Mouse (Mus musculus): ENCODE results near the gene Lpcat3. TPM values are rescaled to one million over a fixed set of nuclear protein-coding genes. Genes with fewer than 3 reads are reported as not detected.
"Not testable (repeated sequence)": the region's sequence is repeated elsewhere in the genome, so short reads cannot be mapped to it uniquely, and the experiment has no call there.

The Lpcat3 gene
- total RNA-seq (2014; rRNA removed; ENCODE audit: low replicate concordance), result 49.3 and 50.5 TPM in 2 replicates
- polyA plus RNA-seq (2015; fragmentation: Nextera tagmentation; extraction: Ambion mirVana), result 61.1 and 62.7 TPM in 2 replicates

DNA sequence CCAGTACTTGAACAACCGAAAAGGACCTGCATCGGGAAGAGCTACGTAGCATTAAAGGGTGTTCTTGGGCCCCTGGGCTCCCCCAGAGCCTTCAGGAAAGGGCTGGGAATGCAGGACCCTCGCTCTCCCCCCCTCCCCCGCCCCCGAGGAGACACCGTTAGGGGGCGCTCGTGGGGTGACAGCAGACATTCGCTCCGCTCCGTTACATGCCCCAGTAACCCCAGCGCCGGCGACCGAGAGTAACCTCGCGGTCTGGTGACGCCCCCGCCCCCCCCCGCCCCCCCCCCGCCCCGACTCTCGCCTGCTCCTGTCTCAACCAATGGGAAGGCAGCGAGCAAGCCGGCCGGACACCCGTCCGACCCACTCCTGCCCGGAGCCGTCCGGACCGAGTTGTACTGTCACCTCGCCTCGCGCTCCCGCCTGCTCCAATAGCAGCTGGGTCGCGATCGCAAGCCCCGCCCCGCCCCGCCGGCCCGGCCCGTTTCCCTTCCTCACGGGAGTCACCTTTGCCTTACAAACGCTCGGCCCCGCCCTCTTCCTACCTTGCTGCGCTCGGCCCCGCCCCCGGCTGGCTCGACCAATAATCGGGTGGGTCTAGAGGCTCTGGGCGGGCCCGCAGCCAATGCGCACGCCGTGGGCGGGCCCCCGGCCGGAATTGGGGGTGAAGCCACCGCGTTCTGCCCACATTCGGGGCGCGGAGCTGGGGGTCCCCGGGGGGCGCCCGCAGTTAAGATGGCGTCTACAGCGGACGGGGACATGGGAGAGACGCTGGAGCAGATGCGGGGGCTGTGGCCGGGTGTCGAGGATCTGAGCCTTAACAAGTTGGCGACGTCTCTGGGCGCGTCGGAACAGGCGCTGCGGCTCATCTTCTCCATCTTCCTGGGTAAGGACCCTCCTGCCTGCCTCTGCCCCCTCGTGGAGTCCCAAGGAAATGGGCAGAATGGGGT is at the start of gene Lpcat3:
Gene Lpcat3 (plus strand): TSS at position 551 of the 947 bp plus-strand sequence.
- 0% methylated on average over 74 of the region's 87 CpGs for WGBS
- H3K36me3 ChIP-seq (replicated peaks; ENCODE audit: control insufficient read depth, insufficient read depth, low read length), result no peaks in the 10 kb centered on the region
- ATAC-seq (ENCODE audit: insufficient read depth, low read depth) (peak; percentile 97), DNase-seq (ENCODE audit: low spot score) (peak; percentile 97)
- peaks cover 12% of the 10 kb centered on the region for H3K4me1 ChIP-seq (ENCODE audit: control insufficient read depth, insufficient read depth)
- peak within 1 kb of the TSS; percentile 88 for H3K4me2 ChIP-seq (ENCODE audit: low read depth, low read length)
- peak; percentile 10; the same call in 1 of the 2 replicates for TF ChIP-seq EP300 (IDR thresholded peaks at IDR 0.05; ENCODE audit: low read depth)
- peak; percentile 68 for TF ChIP-seq CTCF (IDR thresholded peaks at IDR 0.05; ENCODE audit: low read depth)
- peak within 1 kb of the TSS; percentile 89 for H3K27ac ChIP-seq (ENCODE audit: low read depth)
- no peaks in the 10 kb centered on the region for H3K27me3 ChIP-seq (ENCODE audit: control insufficient read depth, insufficient read depth, low read length)
- H3K9ac ChIP-seq (replicated peaks; ENCODE audit: low read depth, low read length), result peak within 1 kb of the TSS; percentile 63
- peak within 1 kb of the TSS; percentile 59 for H3K4me3 ChIP-seq (ENCODE audit: low read depth, low read length)
- no peaks in the 10 kb centered on the region for H3K9me3 ChIP-seq (replicated peaks; ENCODE audit: control insufficient read depth, low read length)

DNA sequence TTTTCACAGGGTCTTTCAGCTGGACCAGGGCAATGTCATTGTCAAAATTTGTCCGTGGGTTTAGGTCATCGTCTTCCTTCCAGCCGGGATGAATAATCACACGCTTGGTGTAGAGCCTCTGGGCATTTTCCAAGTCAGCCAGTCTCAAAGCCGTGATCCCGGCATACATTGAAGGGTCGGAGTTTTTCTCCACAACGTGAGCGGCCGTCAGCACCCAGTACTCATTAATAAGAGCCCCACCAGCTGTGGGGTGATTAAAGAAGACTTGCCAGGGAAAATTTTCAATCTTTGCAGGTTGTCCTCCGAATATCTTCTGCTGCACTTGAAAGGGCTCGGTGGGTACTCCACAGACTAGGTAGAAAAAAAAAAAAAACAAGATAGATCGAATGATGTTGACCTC is 37.2 kb upstream of the Lpcat3 start:
- TF ChIP-seq EP300 (IDR thresholded peaks at IDR 0.05; ENCODE audit: low read depth) (no peak), CTCF (IDR thresholded peaks at IDR 0.05; ENCODE audit: low read depth) (no peak)
- DNase-seq (ENCODE audit: low spot score), result no peak
- no peak overlapping the region for H3K4me2 ChIP-seq (ENCODE audit: low read depth, low read length)
- no peaks in the 10 kb centered on the region for H3K4me1 ChIP-seq (ENCODE audit: control insufficient read depth, insufficient read depth)
- H3K9me3 ChIP-seq (replicated peaks; ENCODE audit: control insufficient read depth, low read length), result no peaks in the 10 kb centered on the region
- H3K4me3 ChIP-seq (ENCODE audit: low read depth, low read length), result no peak overlapping the region
- H3K27ac ChIP-seq (ENCODE audit: low read depth), result no peak overlapping the region
- H3K27me3 ChIP-seq (ENCODE audit: control insufficient read depth, insufficient read depth, low read length), result no peaks in the 10 kb centered on the region
- no peak for ATAC-seq (ENCODE audit: insufficient read depth, low read depth)
- no peaks in the 10 kb centered on the region for H3K36me3 ChIP-seq (replicated peaks; ENCODE audit: control insufficient read depth, insufficient read depth, low read length)
- WGBS, result 81% methylated on average over 13 of the region's 13 CpGs
- no peak overlapping the region for H3K9ac ChIP-seq (replicated peaks; ENCODE audit: low read depth, low read length)

DNA sequence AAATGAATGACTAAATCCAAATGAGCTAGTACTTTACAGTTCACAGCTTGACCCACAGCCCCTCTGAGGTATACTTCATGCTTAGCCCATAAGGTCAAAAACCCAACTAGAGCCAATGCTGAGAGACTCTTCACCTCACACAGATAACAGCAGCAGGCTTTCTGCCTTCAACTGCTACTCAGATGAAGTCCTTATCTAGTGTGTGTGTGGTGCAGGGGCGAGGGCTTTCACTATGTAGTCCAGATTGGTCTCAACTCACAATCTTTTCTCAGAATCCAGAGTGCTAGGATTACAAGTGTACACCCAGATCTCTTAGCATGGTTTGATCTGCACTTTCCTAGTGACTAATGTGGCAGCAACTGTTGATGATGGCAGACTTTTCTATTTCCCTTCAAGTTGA is 36.6 kb upstream of the Lpcat3 start:
- H3K4me2 ChIP-seq (ENCODE audit: low read depth, low read length); DNase-seq (ENCODE audit: low spot score); ATAC-seq (ENCODE audit: insufficient read depth, low read depth); H3K27me3 ChIP-seq (ENCODE audit: control insufficient read depth, insufficient read depth, low read length); H3K27ac ChIP-seq (ENCODE audit: low read depth); H3K9ac ChIP-seq (replicated peaks; ENCODE audit: low read depth, low read length); H3K4me1 ChIP-seq (ENCODE audit: control insufficient read depth, insufficient read depth); H3K4me3 ChIP-seq (ENCODE audit: low read depth, low read length); H3K9me3 ChIP-seq (replicated peaks; ENCODE audit: control insufficient read depth, low read length); H3K36me3 ChIP-seq (replicated peaks; ENCODE audit: control insufficient read depth, insufficient read depth, low read length): not testable (repeated sequence)
- 12% methylated on average over 1 of the region's 1 CpGs for WGBS

DNA sequence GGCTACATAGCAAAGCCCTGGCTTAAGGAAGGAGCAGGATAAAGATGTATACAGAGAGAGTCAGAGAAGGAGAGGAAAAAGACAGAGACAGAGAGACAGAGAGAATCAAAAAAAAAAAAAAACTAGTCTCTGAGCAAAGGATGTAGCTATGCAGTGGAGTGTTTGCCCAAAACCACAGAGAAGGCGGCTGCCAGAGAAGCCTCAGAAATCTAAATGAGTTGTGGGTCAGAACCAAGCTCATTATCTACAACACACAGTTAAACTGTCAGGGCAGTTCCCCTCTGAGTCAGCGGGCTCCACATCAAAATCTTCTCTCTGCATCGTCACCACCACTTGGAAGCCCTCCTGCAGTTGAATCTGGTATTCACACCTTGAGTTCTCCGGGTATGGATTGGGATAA is 32.1 kb upstream of the Lpcat3 start:
- Histone ChIP-seq H3K27me3 (ENCODE audit: control insufficient read depth, insufficient read depth, low read length) (no peaks in the 10 kb centered on the region), H3K4me1 (ENCODE audit: control insufficient read depth, insufficient read depth) (no peaks in the 10 kb centered on the region), H3K4me3 (ENCODE audit: low read depth, low read length) (no peak overlapping the region), H3K36me3 (replicated peaks; ENCODE audit: control insufficient read depth, insufficient read depth, low read length) (no peaks in the 10 kb centered on the region), H3K4me2 (ENCODE audit: low read depth, low read length) (no peak overlapping the region), H3K27ac (ENCODE audit: low read depth) (no peak overlapping the region), H3K9ac (replicated peaks; ENCODE audit: low read depth, low read length) (no peak overlapping the region), H3K9me3 (replicated peaks; ENCODE audit: control insufficient read depth, low read length) (no peaks in the 10 kb centered on the region)
- no peak for DNase-seq (ENCODE audit: low spot score)
- TF ChIP-seq EP300 (IDR thresholded peaks at IDR 0.05; ENCODE audit: low read depth) (no peak), CTCF (IDR thresholded peaks at IDR 0.05; ENCODE audit: low read depth) (no peak)
- ATAC-seq (ENCODE audit: insufficient read depth, low read depth), result no peak
- 77% methylated on average over 4 of the region's 4 CpGs for WGBS

DNA sequence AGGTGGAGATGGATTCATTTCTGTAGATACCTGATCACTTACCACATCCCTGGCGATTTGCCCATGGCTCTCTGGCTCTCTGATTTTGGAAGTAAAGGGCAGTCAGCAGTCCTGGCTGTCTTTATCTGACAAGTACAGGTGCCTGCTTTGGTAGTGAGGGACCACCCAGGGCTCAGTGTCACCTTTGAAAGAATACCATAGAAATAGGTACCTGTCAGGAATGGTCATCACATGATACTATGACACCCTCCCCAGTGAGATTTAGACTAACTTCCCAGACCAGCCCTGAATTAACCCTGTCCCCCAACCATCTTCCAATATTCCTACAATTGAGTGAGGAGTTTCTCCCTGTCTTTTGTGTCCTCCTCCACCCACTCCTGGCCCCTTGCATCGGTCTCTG is 26.8 kb upstream of the Lpcat3 start, which contains the start of gene C1s2:
Gene C1s2 (minus strand): TSS at position 101 of the 400 bp plus-strand sequence.
- WGBS, result 55% methylated on average over 2 of the region's 2 CpGs
- not testable (repeated sequence) for ATAC-seq (ENCODE audit: insufficient read depth, low read depth); H3K4me1 ChIP-seq (ENCODE audit: control insufficient read depth, insufficient read depth); H3K27ac ChIP-seq (ENCODE audit: low read depth); H3K36me3 ChIP-seq (replicated peaks; ENCODE audit: control insufficient read depth, insufficient read depth, low read length); H3K27me3 ChIP-seq (ENCODE audit: control insufficient read depth, insufficient read depth, low read length); H3K9me3 ChIP-seq (replicated peaks; ENCODE audit: control insufficient read depth, low read length); H3K4me3 ChIP-seq (ENCODE audit: low read depth, low read length); H3K9ac ChIP-seq (replicated peaks; ENCODE audit: low read depth, low read length); DNase-seq (ENCODE audit: low spot score); H3K4me2 ChIP-seq (ENCODE audit: low read depth, low read length)

DNA sequence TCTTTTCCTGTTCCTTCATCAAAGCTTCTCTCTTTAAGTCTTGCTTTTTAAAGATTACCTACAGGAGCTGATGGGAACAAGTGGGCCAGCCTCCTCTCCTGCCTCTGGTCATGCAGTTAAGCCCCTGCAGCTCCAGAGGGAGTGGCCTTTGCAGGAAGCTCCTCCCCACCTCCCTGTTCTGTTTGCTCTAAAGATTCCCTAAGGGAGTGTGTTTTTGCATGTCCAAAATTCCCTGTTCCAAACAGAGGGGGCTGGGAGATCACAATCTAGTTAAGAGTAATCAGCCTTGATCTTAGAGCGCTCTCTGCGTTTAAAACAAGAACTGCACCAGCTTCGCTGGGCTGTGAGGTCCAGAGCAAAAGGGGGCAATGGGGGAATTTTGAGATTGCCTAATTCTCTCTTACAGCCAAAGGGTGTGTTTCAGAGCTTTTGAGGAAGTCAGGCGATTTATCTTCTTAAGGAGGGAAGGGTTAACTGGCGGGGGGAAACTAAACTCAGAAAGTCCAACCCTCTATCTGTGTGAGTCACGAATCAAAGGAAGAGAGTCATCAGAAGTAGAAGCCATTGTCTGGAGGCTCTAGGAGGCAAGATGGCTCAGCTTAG is 25.9 kb upstream of the Lpcat3 start:
- not testable (repeated sequence) for H3K9me3 ChIP-seq (replicated peaks; ENCODE audit: control insufficient read depth, low read length); H3K4me3 ChIP-seq (ENCODE audit: low read depth, low read length); H3K4me2 ChIP-seq (ENCODE audit: low read depth, low read length); ATAC-seq (ENCODE audit: insufficient read depth, low read depth); DNase-seq (ENCODE audit: low spot score); H3K4me1 ChIP-seq (ENCODE audit: control insufficient read depth, insufficient read depth); H3K36me3 ChIP-seq (replicated peaks; ENCODE audit: control insufficient read depth, insufficient read depth, low read length); H3K9ac ChIP-seq (replicated peaks; ENCODE audit: low read depth, low read length); H3K27ac ChIP-seq (ENCODE audit: low read depth); H3K27me3 ChIP-seq (ENCODE audit: control insufficient read depth, insufficient read depth, low read length)
- WGBS, result 30% methylated on average over 6 of the region's 6 CpGs
